Mouse (Mus musculus): ENCODE measurements around the gene Cacng2. TPM values are rescaled to one million over a fixed set of nuclear protein-coding genes. Genes with fewer than 3 reads are reported as not detected.

Gene Cacng2
- polyA plus RNA-seq, 1 experiment from 2014 or later = 12.7 TPM

DNA sequence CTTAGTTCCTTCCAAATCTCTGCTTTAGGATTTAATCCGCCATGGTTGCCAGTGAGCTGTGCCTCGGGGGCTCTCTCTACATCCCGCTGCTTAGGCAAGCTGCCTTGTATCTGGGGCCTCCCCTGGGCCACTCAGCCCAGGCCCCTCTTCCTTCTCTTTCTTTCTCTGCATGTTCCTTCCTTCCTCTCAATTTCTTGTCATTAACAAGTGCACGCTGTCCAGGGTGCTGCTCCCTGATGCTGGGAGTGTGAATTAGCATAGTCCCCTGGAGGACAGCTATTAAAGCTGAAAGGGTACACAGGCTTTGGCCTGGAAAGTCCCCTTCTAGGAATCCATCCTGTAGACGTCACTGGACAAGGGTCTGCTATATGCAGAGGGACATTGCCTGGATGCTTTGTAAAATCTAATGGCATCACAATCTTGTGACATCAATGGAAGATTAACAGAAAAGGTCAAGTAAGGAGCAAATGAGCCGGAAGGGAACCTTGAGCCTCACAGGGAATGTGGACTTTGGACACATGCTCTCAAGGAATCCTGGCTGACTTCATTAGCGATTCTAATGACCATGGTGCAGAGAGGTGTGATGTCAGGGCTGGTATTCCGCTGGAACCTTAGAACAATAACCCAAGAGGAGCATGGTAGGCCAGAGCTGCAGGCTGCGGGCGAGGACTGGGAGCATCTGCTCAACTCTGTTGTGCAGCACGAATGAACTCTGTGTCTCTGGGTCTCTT is 33.4 kb upstream of the Cacng2 start:
- 44% methylated on average over 11 of the region's 11 CpGs for WGBS
- H3K9ac ChIP-seq (replicated peaks; ENCODE audit: low read length) = no peak overlapping the region; the same call in 1 of the 2 replicates
- 0 out of 2 replicates have a peak, but pooled peaks cover 5% of the 10 kb centered on the region for H3K4me1 ChIP-seq (ENCODE audit: control insufficient read depth, insufficient read depth, low read length)
- H3K36me3 ChIP-seq (ENCODE audit: control insufficient read depth, insufficient read depth, low read length) = no peaks in the 10 kb centered on the region
- ATAC-seq (ENCODE audit: low FRiP score, low TSS enrichment) (no peak), DNase-seq (peak; percentile 44)
- H3K27me3 ChIP-seq (ENCODE audit: control insufficient read depth, insufficient read depth, low read length) = no peaks in the 10 kb centered on the region
- H3K27ac ChIP-seq (replicated peaks; ENCODE audit: low read depth, low read length) = peak overlapping the region; percentile 57; the same call in 1 of the 2 replicates
- no peak overlapping the region for H3K4me3 ChIP-seq (replicated peaks; ENCODE audit: low read depth, low read length)
- H3K9me3 ChIP-seq (ENCODE audit: control insufficient read depth, low read length) = no peaks in the 10 kb centered on the region
- no peak overlapping the region for H3K4me2 ChIP-seq (ENCODE audit: low read length)

DNA sequence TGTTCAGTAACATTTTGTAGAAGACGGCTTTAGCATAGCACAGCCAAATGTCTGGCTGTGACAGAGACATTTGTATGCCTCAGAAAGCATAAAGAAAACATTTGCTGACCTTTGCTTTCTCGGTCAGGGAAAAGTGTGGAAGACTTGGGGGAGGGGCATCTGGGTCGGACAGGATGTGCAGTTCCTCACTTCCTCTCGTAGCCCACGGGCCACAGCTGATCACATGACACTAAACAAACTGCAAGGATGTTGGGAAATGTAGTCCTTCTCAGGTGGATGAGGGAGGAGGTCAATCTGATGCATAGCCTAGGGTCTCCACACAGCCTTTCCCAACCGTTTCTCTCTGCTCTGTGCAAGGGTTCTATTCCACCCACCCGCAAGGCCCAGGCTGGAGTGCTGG is 28.7 kb upstream of the Cacng2 start:
- Histone ChIP-seq H3K36me3 (ENCODE audit: control insufficient read depth, insufficient read depth, low read length) (no peaks in the 10 kb centered on the region), H3K4me3 (replicated peaks; ENCODE audit: low read depth, low read length) (no peak overlapping the region), H3K27me3 (ENCODE audit: control insufficient read depth, insufficient read depth, low read length) (no peaks in the 10 kb centered on the region), H3K9ac (replicated peaks; ENCODE audit: low read length) (no peak overlapping the region), H3K9me3 (ENCODE audit: control insufficient read depth, low read length) (no peaks in the 10 kb centered on the region), H3K27ac (replicated peaks; ENCODE audit: low read depth, low read length) (no peak overlapping the region), H3K4me1 (ENCODE audit: control insufficient read depth, insufficient read depth, low read length) (0 out of 2 replicates have a peak, but pooled peaks cover 3% of the 10 kb centered on the region), H3K4me2 (ENCODE audit: low read length) (no peak overlapping the region)
- DNase-seq (no peak), ATAC-seq (ENCODE audit: low FRiP score, low TSS enrichment) (no peak)
- WGBS = 73% methylated on average over 7 of the region's 7 CpGs

DNA sequence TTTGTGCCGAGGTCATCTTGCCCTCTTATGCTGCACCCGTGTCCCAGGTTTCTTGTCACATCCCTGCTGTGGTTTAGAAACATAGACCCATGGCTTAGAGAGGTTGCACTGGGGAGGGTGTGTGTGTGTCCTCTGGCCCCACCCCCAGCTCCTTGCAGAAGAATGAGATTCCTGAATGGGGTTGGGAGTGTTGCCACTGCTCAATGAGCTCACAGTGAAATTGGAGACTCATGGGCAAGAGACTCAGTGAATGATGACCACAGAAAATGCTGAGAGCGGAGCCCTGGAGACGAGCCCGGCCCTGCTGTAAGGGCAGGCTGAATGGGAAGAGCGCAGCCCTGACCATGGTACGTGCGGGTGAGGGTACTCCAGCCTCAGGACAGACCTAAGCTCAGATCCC is 20.4 kb upstream of the Cacng2 start:
- 46% methylated on average over 8 of the region's 8 CpGs for WGBS
- no peak for DNase-seq
- H3K4me1 ChIP-seq (ENCODE audit: control insufficient read depth, insufficient read depth, low read length) = no peaks in the 10 kb centered on the region
- H3K4me2 ChIP-seq (ENCODE audit: low read length) = no peak overlapping the region
- no peak for ATAC-seq (ENCODE audit: low FRiP score, low TSS enrichment)
- H3K9ac ChIP-seq (replicated peaks; ENCODE audit: low read length) = no peak overlapping the region
- no peaks in the 10 kb centered on the region for H3K9me3 ChIP-seq (ENCODE audit: control insufficient read depth, low read length)
- H3K36me3 ChIP-seq (ENCODE audit: control insufficient read depth, insufficient read depth, low read length) = no peaks in the 10 kb centered on the region
- H3K27ac ChIP-seq (replicated peaks; ENCODE audit: low read depth, low read length) = no peak overlapping the region
- no peaks in the 10 kb centered on the region for H3K27me3 ChIP-seq (ENCODE audit: control insufficient read depth, insufficient read depth, low read length)
- H3K4me3 ChIP-seq (replicated peaks; ENCODE audit: low read depth, low read length) = no peak overlapping the region

DNA sequence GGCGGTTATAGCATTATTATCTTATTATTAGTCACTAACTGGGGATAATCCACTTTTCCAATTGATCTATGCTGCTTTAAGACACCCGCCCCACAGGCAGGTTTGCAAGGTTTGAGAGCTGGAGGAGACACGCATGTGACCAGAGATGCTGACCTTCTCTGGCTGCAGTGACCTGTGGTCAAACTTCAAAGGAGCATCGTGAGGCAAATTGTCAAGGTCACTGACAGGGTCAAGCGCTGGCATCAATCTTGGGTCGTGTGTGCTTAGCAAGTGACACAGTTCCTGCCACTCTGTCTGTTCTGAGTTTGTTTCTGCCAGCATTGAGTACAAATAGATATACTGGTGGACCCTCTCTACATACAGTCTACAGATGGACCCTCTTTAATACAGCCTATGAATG is 14.8 kb upstream of the Cacng2 start:
- ATAC-seq (ENCODE audit: low FRiP score, low TSS enrichment) (no peak), DNase-seq (no peak)
- no peaks in the 10 kb centered on the region for H3K27me3 ChIP-seq (ENCODE audit: control insufficient read depth, insufficient read depth, low read length)
- no peaks in the 10 kb centered on the region for H3K36me3 ChIP-seq (ENCODE audit: control insufficient read depth, insufficient read depth, low read length)
- H3K4me3 ChIP-seq (replicated peaks; ENCODE audit: low read depth, low read length) = no peak overlapping the region
- H3K9me3 ChIP-seq (ENCODE audit: control insufficient read depth, low read length) = no peaks in the 10 kb centered on the region
- no peak overlapping the region for H3K4me2 ChIP-seq (ENCODE audit: low read length)
- H3K27ac ChIP-seq (replicated peaks; ENCODE audit: low read depth, low read length) = no peak overlapping the region
- H3K4me1 ChIP-seq (ENCODE audit: control insufficient read depth, insufficient read depth, low read length) = 0 out of 2 replicates have a peak, but pooled peaks cover 5% of the 10 kb centered on the region
- no peak overlapping the region for H3K9ac ChIP-seq (replicated peaks; ENCODE audit: low read length)
- WGBS = 28% methylated on average over 6 of the region's 6 CpGs

DNA sequence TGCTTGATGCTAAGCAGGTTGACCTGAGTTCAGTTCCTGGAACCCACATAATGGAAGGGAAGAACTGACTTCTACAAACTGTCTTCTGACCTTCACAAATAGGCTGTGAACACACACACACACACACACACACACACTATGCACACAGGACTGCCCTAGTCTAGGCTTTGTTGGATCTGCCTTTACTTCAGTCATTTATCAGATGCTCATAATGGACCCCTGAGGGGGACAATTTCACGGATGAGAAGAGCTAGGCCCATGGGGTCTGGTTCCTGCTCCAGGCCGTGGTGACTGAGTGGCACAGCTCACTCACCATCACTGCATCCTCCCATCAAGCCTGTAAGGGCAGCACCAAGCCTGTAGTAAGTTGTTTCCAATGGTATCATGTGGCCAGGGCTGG is 13.6 kb upstream of the Cacng2 start:
- Histone ChIP-seq H3K27ac (replicated peaks; ENCODE audit: low read depth, low read length) (no peak overlapping the region), H3K4me2 (ENCODE audit: low read length) (no peak overlapping the region), H3K9ac (replicated peaks; ENCODE audit: low read length) (no peak overlapping the region), H3K4me3 (replicated peaks; ENCODE audit: low read depth, low read length) (no peak overlapping the region), H3K4me1 (ENCODE audit: control insufficient read depth, insufficient read depth, low read length) (0 out of 2 replicates have a peak, but pooled peaks cover 5% of the 10 kb centered on the region), H3K36me3 (ENCODE audit: control insufficient read depth, insufficient read depth, low read length) (no peaks in the 10 kb centered on the region), H3K9me3 (ENCODE audit: control insufficient read depth, low read length) (no peaks in the 10 kb centered on the region), H3K27me3 (ENCODE audit: control insufficient read depth, insufficient read depth, low read length) (no peaks in the 10 kb centered on the region)
- DNase-seq (no peak), ATAC-seq (ENCODE audit: low FRiP score, low TSS enrichment) (no peak)
- WGBS = 18% methylated on average over 2 of the region's 2 CpGs

DNA sequence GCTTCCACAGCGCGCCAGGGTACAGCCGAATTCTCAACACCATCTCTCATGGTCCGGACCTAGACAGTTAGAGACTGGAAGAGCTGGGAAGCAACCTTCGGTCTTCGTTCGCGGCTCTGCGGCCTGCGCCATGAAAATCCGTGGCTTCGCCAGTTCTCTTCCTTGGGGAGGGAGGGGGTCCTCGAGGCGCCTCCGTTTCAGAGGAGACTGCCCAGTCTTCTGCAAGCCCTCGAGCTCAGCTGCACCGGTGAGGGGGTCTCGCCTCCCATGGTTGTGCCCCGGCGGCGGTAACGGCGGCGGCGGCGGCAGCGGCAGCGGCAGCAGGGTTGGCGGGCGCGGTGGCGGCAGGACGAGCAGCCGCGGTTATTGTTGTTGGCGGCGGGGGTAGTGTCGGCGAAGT is 580 bp downstream of the Cacng2 start:
- Histone ChIP-seq H3K4me2 (ENCODE audit: low read length) (peak overlapping the region; percentile 65), H3K9ac (replicated peaks; ENCODE audit: low read length) (peak overlapping the region; percentile 91), H3K27ac (replicated peaks; ENCODE audit: low read depth, low read length) (peak overlapping the region; percentile 86), H3K36me3 (ENCODE audit: control insufficient read depth, insufficient read depth, low read length) (no peaks in the 10 kb centered on the region), H3K4me1 (ENCODE audit: control insufficient read depth, insufficient read depth, low read length) (peaks cover 29% of the 10 kb centered on the region), H3K4me3 (replicated peaks; ENCODE audit: low read depth, low read length) (peak overlapping the region; percentile 62), H3K9me3 (ENCODE audit: control insufficient read depth, low read length) (no peaks in the 10 kb centered on the region), H3K27me3 (ENCODE audit: control insufficient read depth, insufficient read depth, low read length) (no peaks in the 10 kb centered on the region; the same call in 1 of the 2 replicates)
- ATAC-seq (ENCODE audit: low FRiP score, low TSS enrichment) (peak; percentile 26; the same call in 1 of the 2 replicates), DNase-seq (no peak)
- WGBS = 2% methylated on average over 38 of the region's 39 CpGs

DNA sequence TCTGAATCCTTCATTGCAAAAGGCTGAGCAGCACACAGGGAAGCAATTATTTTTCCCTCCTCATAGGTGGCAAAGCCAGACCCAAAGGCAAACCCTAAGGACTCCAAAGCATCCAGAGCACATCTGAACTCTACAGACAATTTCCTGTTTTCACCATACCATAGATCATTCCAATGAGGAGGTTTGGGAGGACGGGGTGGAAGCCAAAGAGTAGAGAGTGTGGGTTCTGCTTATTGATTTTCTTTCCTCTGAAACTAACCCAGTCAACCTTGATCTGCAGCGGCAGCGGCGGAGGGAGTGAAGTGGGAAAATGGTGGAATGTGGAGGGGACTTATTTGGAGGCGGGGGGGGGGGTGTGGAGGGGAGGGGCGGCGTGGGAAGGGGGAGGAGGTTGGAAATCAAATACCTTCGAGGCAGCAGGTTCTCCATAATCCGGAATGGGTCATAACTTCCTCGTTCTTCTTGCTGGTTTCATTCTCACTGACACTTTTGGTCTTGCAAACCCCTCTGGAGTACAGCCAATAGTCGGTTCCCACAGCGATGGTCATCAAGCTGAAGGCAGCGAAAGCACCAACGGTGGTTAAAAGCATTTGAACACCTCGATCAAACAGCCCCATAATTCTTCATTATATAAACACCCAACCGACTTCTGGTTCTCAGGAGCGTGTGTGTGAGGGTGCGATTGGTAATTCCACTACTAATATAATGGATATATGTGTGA is 1.4 kb downstream of the Cacng2 start:
- Histone ChIP-seq H3K9ac (replicated peaks; ENCODE audit: low read length) (peak overlapping the region; percentile 91; the same call in 1 of the 2 replicates), H3K27ac (replicated peaks; ENCODE audit: low read depth, low read length) (peak overlapping the region; percentile 86), H3K27me3 (ENCODE audit: control insufficient read depth, insufficient read depth, low read length) (no peaks in the 10 kb centered on the region; the same call in 1 of the 2 replicates), H3K9me3 (ENCODE audit: control insufficient read depth, low read length) (no peaks in the 10 kb centered on the region), H3K4me2 (ENCODE audit: low read length) (peak overlapping the region; percentile 65), H3K4me3 (replicated peaks; ENCODE audit: low read depth, low read length) (peak overlapping the region; percentile 62), H3K4me1 (ENCODE audit: control insufficient read depth, insufficient read depth, low read length) (peaks cover 29% of the 10 kb centered on the region), H3K36me3 (ENCODE audit: control insufficient read depth, insufficient read depth, low read length) (no peaks in the 10 kb centered on the region)
- ATAC-seq (ENCODE audit: low FRiP score, low TSS enrichment) = no peak
- WGBS = 52% methylated on average over 18 of the region's 18 CpGs
- peak; percentile 59 for DNase-seq

DNA sequence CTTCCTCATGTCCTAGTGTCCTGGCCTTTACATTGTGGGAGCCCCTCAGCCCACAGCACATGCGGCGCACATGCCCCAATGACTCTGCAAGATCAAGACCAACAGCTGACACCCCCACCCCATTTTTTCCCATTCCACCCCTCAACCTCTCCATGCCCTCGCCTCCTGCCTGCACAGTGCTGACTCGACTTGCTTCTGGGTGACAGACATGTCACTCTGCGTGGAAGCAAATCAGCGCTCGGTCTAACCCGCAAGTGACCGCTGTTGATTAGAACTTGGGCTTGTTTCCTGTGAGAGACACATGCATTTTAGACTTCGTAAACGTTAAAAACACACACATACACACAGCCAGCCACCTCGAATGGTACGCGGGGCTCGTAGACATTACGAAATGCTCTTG is 2.1 kb downstream of the Cacng2 start:
- Histone ChIP-seq H3K9me3 (ENCODE audit: control insufficient read depth, low read length) (no peaks in the 10 kb centered on the region), H3K27me3 (ENCODE audit: control insufficient read depth, insufficient read depth, low read length) (no peaks in the 10 kb centered on the region; the same call in 1 of the 2 replicates), H3K9ac (replicated peaks; ENCODE audit: low read length) (peak overlapping the region; percentile 91; the same call in 1 of the 2 replicates), H3K4me3 (replicated peaks; ENCODE audit: low read depth, low read length) (peak overlapping the region; percentile 62), H3K36me3 (ENCODE audit: control insufficient read depth, insufficient read depth, low read length) (no peaks in the 10 kb centered on the region), H3K4me1 (ENCODE audit: control insufficient read depth, insufficient read depth, low read length) (peaks cover 29% of the 10 kb centered on the region), H3K4me2 (ENCODE audit: low read length) (peak overlapping the region; percentile 65), H3K27ac (replicated peaks; ENCODE audit: low read depth, low read length) (peak overlapping the region; percentile 86)
- ATAC-seq (ENCODE audit: low FRiP score, low TSS enrichment) = no peak
- DNase-seq = peak; percentile 15
- WGBS = 78% methylated on average over 16 of the region's 16 CpGs

All from midbrain, embryonic 14.5 days (tissue).